Mouse (Mus musculus) cerebellum, postnatal 4 days (tissue): ENCODE data around the gene Olfr1219.

ENCODE experiments used
- DNase-seq, 2 experiments: peaks; one replicate each; pipeline ENCODE4 v3.0.0; 2022; ENCODE audit warnings: low spot score in 2 of 2, mixed read lengths in 1 of 2

Olfr1219 gene

DNA sequence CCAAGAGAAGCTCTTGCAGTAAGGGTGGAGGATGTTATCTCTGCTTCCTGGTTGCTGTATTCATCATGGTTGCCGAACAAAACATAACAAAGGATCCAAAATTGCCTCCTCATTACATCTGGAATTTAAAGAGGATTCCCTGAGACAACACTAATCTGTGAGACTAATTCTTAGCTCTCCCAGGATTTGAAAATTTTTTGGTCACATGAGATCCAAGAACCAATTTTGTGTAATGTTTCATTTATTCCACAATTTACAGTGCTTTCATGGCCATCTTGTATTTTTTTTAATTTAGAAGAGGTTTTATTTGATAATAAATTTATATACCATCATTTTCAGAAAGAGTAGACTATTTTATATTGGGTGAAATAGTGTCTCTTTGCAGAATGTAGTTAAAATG is at the start of gene Olfr1219:
Gene Olfr1219 (minus strand): TSS at position 101 of the 400 bp plus-strand sequence.
- no peak for DNase-seq

DNA sequence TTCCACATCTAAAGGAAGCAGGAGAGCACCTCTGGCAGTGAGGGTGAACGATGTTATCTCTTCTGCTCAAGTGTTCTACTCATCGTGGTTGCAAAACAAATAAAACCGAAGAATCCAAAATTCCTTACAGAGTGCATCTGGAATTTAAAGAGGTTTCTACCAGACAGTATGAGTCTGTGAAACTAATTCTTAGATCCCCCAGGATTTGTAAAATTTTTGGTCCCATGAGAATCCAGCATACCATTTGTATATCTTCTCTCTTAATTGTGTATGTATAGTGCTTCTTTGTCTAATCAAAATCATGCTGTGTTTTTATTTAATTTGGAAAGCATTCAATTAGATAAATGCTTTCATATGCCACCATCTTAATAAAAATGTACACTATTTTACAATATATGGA is 49.6 kb upstream of the Olfr1219 start, which contains the start of gene Olfr1222:
Gene Olfr1222 (minus strand): TSS at position 101 of the 400 bp plus-strand sequence.
- DNase-seq = no peak

DNA sequence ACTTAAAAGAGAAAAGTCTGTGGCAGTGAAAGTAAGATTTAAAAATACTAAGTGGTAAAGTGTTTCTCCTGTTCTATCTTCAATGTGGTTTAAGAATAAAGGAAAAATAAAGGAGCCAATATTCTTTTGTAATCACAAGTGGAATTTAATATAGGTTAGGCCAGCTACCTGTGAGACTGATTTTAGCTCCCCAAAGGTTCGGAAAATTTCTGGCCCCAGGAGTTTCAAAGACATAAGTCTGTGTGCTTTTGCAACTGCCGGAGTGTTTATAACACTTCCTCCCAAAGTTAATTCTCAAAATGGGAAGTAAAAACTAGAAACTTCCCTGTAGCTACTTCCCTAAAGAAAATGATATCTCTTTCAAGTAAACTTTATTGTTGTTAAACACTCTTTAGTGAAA is 33.9 kb upstream of the Olfr1219 start, which contains the start of gene Olfr1221:
Gene Olfr1221 (minus strand): TSS at position 101 of the 400 bp plus-strand sequence.
- no peak for DNase-seq

DNA sequence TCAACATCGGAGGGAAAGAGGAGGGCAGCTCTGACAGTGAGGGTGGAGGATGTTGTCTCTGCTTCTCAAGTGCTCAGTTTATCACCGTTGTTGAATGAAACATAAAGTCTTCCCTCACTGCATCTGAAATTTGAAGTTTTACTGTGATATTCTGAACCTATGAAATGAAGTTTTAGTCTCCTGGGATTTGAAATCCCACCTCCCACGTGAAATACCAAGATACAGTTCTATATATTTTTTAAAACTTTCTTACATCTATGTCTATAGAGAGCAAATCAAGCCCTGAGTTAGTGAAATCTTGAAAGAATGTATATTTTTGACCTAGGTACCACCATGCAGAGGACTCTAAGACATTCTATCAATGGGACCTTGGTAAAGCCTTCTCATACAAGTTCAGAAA is 23.4 kb upstream of the Olfr1219 start, which contains the start of gene Olfr1220:
Gene Olfr1220 (minus strand): TSS at position 101 of the 400 bp plus-strand sequence.
- no peak for DNase-seq

DNA sequence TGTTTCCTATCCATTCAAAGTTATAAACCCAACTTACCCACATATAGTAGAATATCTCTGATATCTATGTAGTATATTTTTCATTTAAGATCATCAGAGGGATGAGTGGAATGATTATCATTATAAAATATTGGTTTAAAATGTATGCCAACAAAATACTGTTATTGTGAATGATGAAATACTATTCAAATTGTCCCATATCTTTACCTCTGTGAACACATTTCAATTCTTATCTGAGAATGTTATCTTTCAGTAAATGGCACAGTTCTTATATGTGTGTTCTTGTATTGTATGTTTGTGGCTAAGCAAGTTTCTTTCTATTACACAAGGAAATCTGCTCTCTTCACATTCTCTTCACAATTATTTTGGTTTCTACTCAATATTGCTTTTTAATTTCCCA is 22.3 kb upstream of the Olfr1219 start:
- no peak for DNase-seq

DNA sequence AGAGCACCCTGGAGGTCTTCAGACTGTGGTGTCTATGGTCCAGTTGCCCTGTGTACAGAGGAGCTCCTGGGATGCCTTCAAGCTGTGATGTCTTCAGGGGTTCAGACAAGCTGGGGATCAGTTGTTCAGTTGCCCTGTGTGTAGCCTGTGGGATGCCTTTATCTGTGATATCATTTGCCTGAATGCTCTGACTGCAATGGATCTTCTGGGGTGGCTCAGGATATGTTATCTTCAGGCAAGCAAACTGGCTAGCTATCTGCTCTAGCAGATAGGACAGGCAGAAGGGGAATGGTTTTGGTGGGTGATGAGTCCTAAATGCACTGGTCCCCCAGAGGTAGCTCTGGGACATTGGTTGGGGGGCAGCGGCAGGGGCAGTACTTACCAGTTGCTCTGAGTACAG is 10.5 kb upstream of the Olfr1219 start:
- no peak for DNase-seq

DNA sequence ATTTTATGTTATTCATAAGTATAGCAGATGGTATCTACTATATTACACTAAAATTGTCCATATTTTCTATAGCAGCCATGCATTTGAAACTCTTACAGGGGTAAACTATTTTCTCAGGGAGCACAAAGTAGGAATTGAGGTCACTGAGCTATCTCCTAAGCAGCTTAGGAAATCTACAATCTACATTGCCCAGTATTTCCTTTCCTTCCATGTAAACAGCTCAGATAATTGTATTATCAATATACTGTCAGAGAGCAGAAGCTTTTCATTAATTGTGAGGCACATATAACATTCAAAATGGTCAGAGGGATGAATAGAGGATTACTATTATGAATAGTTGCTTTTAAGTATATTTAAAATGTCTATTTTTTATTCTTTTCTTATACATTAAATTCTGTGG is 1.8 kb downstream of the Olfr1219 start:
- DNase-seq = no peak

DNA sequence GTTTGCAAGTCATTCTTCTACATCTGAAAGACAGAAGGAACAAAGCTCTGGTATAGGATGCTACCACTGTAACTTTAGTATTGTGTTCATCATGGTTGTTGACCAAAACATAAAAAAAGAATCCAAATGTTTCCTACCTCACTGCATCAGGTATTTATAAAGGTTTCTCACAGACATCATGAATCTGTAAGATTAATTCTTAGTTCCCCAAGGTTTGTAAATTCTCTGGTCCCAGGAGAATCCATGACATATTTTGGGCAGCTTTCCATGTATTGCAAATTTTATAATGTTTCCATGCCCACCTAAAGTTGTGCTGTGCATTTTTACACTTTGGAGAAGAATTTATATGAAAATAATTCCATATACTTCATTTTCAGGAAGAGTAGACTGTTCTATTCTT is 22.2 kb downstream of the Olfr1219 start, which contains the start of gene Olfr1218:
Gene Olfr1218 (minus strand): TSS at position 101 of the 400 bp plus-strand sequence.
- DNase-seq = no peak

DNA sequence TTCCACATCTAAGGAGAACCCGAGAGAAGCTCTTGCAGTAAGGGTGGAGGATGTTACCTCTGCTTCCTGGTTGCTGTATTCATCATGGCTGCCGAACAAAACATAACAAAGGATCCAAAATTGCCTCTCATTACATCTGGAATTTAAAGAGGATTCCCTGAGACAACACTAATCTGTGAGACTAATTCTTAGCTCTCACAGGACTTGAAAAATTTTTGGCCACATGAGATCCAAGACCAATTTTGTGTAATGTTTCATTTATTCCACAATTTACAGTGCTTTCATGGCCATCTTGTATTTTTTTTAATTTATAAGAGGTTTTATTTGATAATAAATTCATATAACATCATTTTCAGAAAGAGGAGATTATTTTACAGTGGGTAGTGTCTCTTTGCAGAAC is 51.3 kb downstream of the Olfr1219 start, which contains the start of gene Olfr1217:
Gene Olfr1217 (minus strand): TSS at position 101 of the 400 bp plus-strand sequence.
- no peak for DNase-seq
